In genomic region chr5:47938586-47939372, GRCm38 (mm10) we compare ENCODE assay signal across 28 mouse cellular contexts. TPM values are rescaled to one million over a fixed set of nuclear protein-coding genes. Genes with fewer than 3 reads are reported as not detected.
A peak's percentile ranks its signal among the peaks of the same experiment; 100 is the strongest.
DNase-seq lines count a peak whose midpoint lies in the region; ATAC-seq and TF ChIP-seq lines count a peak whose summit lies in the region.
"Had no signal": no experiment of that assay in that cellular context is flagged by ENCODE, and none has a peak within 500 bp of the region (broad histone marks: within the 10 kb centered on the region; RNA-seq: fewer than 3 reads in every experiment).

No protein-coding gene starts in this region.

- H3K9me3 ChIP-seq in lung, postnatal 0 days (ENCODE audit: low read length): no peaks in the 10 kb centered on the region
- H3K9me3 ChIP-seq in midbrain, embryonic 11.5 days (ENCODE audit: control insufficient read depth, low read length): no peaks in the 10 kb centered on the region
- H3K9me3 ChIP-seq: forebrain, embryonic 10.5 days; forebrain, embryonic 15.5 days; hindbrain, embryonic 13.5 days; limb, embryonic 10.5 days; limb, embryonic 15.5 days; midbrain, embryonic 12.5 days; neural tube, embryonic 13.5 days had no signal

- no peaks in the 10 kb centered on the region for H3K36me3 ChIP-seq in lung, postnatal 0 days (ENCODE audit: insufficient read depth, low read length)
- no peaks in the 10 kb centered on the region for H3K36me3 ChIP-seq in midbrain, embryonic 11.5 days (ENCODE audit: control insufficient read depth, insufficient read depth, low read length)
- H3K36me3 ChIP-seq: forebrain, embryonic 10.5 days; forebrain, embryonic 15.5 days; hindbrain, embryonic 13.5 days; limb, embryonic 10.5 days; limb, embryonic 15.5 days; midbrain, embryonic 12.5 days; neural tube, embryonic 13.5 days had no signal

- H3K27ac ChIP-seq in lung, postnatal 0 days (ENCODE audit: low read length): no peak overlapping the region
- H3K27ac ChIP-seq in embryonic fibroblast, embryonic 13.5 days (ENCODE audit: insufficient read depth, low read length): peak overlapping the region; percentile 61; the same call in 1 of the 2 replicates
- no peak overlapping the region for H3K27ac ChIP-seq in midbrain, embryonic 11.5 days (ENCODE audit: low read depth, low read length)
- H3K27ac ChIP-seq: forebrain, embryonic 10.5 days; forebrain, embryonic 15.5 days; hindbrain, embryonic 13.5 days; kidney, postnatal 0 days; limb, embryonic 10.5 days; limb, embryonic 15.5 days; liver, embryonic 14.5 days; midbrain, embryonic 12.5 days; neural tube, embryonic 13.5 days had no signal

- no peak; the same call in 1 of the 2 replicates for ATAC-seq in lung, postnatal 0 days
- ATAC-seq in midbrain, embryonic 11.5 days (ENCODE audit: low FRiP score): no peak
- ATAC-seq: forebrain, embryonic 15.5 days; intestine, embryonic 16.5 days had no signal

- DNase-seq in adrenal gland, adult 2 months: peak; percentile 25
- DNase-seq in adrenal gland, postnatal 4 days (ENCODE audit: low spot score in 2 of 2): no peak
- DNase-seq in lung, postnatal 0 days (ENCODE audit: low spot score): peak; percentile 17
- no peak for DNase-seq in lung, postnatal 25 days (ENCODE audit: low spot score)
- DNase-seq in midbrain, embryonic 11.5 days (ENCODE audit: low spot score, missing footprints): no peak
- DNase-seq in urinary bladder, postnatal 10 days (ENCODE audit: low spot score): no peak
- DNase-seq: adrenal gland, postnatal 25 days; cerebellum, adult 8-10 months; cerebellum, postnatal 25 days; gastrocnemius, postnatal 36 days; heart, adult 18-20 months; heart, postnatal 4 days; kidney, adult 8-10 months; lung, postnatal 36 days; right cerebral cortex, postnatal 4 days; thymus, postnatal 14 days had no signal

- TF ChIP-seq EP300 in lung, postnatal 0 days (IDR thresholded peaks at IDR 0.05): no peak

- no peak overlapping the region for H3K4me2 ChIP-seq in lung, postnatal 0 days (replicated peaks; ENCODE audit: low read depth, low read length)
- H3K4me2 ChIP-seq in midbrain, embryonic 11.5 days: no peak overlapping the region
- H3K4me2 ChIP-seq: forebrain, embryonic 15.5 days; heart, embryonic 11.5 days; hindbrain, embryonic 13.5 days; limb, embryonic 15.5 days; midbrain, embryonic 12.5 days; neural tube, embryonic 13.5 days had no signal

- WGBS in lung, postnatal 0 days: 38% methylated on average over 5 of the region's 5 CpGs
- 81% methylated on average over 5 of the region's 5 CpGs for WGBS in midbrain, embryonic 11.5 days

- no peak for TF ChIP-seq POLR2A in embryonic fibroblast, embryonic 13.5 days (IDR thresholded peaks at IDR 0.05; ENCODE audit: low read depth, low read length)

- TF ChIP-seq CTCF in lung, postnatal 0 days (IDR thresholded peaks at IDR 0.05): no peak
- no peak for TF ChIP-seq CTCF in embryonic fibroblast, embryonic 13.5 days (IDR thresholded peaks at IDR 0.05; ENCODE audit: borderline replicate concordance, insufficient read depth, low read length)

- no peaks in the 10 kb centered on the region for H3K4me1 ChIP-seq in lung, postnatal 0 days (ENCODE audit: insufficient read depth, low read depth, low read length)
- H3K4me1 ChIP-seq in embryonic fibroblast, embryonic 13.5 days (ENCODE audit: control insufficient read depth, insufficient read depth, low read length): no peaks in the 10 kb centered on the region
- H3K4me1 ChIP-seq in midbrain, embryonic 11.5 days (ENCODE audit: control insufficient read depth, insufficient read depth, low read length): no peaks in the 10 kb centered on the region
- H3K4me1 ChIP-seq: forebrain, embryonic 10.5 days; forebrain, embryonic 15.5 days; hindbrain, embryonic 13.5 days; limb, embryonic 10.5 days; limb, embryonic 15.5 days; midbrain, embryonic 12.5 days; neural tube, embryonic 13.5 days had no signal

- no peak overlapping the region for H3K9ac ChIP-seq in lung, postnatal 0 days (replicated peaks; ENCODE audit: low read depth)
- H3K9ac ChIP-seq in midbrain, embryonic 11.5 days (ENCODE audit: low read length): no peak overlapping the region
- H3K9ac ChIP-seq: forebrain, embryonic 15.5 days; hindbrain, embryonic 13.5 days; limb, embryonic 15.5 days; liver, embryonic 14.5 days; midbrain, embryonic 12.5 days; neural tube, embryonic 13.5 days had no signal

- H3K27me3 ChIP-seq in lung, postnatal 0 days (replicated peaks; ENCODE audit: insufficient read depth, low read length): no peaks in the 10 kb centered on the region
- no peaks in the 10 kb centered on the region for H3K27me3 ChIP-seq in midbrain, embryonic 11.5 days (ENCODE audit: control insufficient read depth, insufficient read depth, low read length)
- H3K27me3 ChIP-seq: forebrain, embryonic 15.5 days; hindbrain, embryonic 13.5 days; limb, embryonic 15.5 days; midbrain, embryonic 12.5 days; neural tube, embryonic 13.5 days had no signal

- no peak overlapping the region for H3K4me3 ChIP-seq in lung, postnatal 0 days (ENCODE audit: low read depth, low read length)
- H3K4me3 ChIP-seq in embryonic fibroblast, embryonic 13.5 days (ENCODE audit: insufficient read depth, low read length): no peak overlapping the region
- no peak overlapping the region for H3K4me3 ChIP-seq in midbrain, embryonic 11.5 days (ENCODE audit: low read depth, low read length)
- H3K4me3 ChIP-seq: forebrain, embryonic 10.5 days; forebrain, embryonic 15.5 days; hindbrain, embryonic 13.5 days; limb, embryonic 10.5 days; limb, embryonic 15.5 days; midbrain, embryonic 12.5 days; neural tube, embryonic 13.5 days had no signal

RNA-seq across cellular contexts. Expression of gene Slit2, which starts 44.2 kb away (rescaled TPM):
- total RNA-seq in adrenal gland, adult 2 months (2021): 10 to 100 TPM in 1 of 2 experiments, 1 to 10 TPM in 1; 7.8 to 26.2 TPM
- 3.4 and 7.0 TPM in 2 replicates for polyA plus RNA-seq in adrenal gland, adult 2 months (2012; rRNA removed)
- total RNA-seq in adrenal gland, postnatal 4 days (2021): 10 to 100 TPM; 24.0 to 44.5 TPM
- polyA plus RNA-seq in lung, postnatal 0 days (2015; fragmentation: Nextera tagmentation; extraction: Ambion mirVana): 30.7 and 33.6 TPM in 2 replicates
- 258 and 328 TPM in 2 replicates for polyA plus RNA-seq in embryonic fibroblast, embryonic 13.5 days (2011; ENCODE audit: insufficient read length, low read depth, missing spikeins)
- 34.5 and 38.9 TPM in 2 replicates for polyA plus RNA-seq in midbrain, embryonic 11.5 days (2014; fragmentation: Nextera tagmentation; extraction: Ambion mirVana)

Comparison
In these comparisons a context has a peak if more than half of its experiments do, and no peak if none do; other contexts are left out.
1. DNase-seq: peak in adrenal gland, adult 2 months (single experiment) and lung, postnatal 0 days (single experiment); none in adrenal gland, postnatal 4 days (0 of 2), lung, postnatal 25 days (single experiment), midbrain, embryonic 11.5 days (single experiment) and urinary bladder, postnatal 10 days (single experiment).